Mouse (Mus musculus) intestine, postnatal 0 days (tissue): ENCODE results near the gene Nelfb. TPM values are rescaled to one million over a fixed set of nuclear protein-coding genes. Genes with fewer than 3 reads are reported as not detected.

Source experiments
- ATAC-seq: fragments of 200-750 bp; cut with Nextera tagmentation; 2 replicates; pipeline ENCODE4 v1.8.0; 2017; ENCODE audit warnings: mild to moderate bottlenecking, moderate TSS enrichment, moderate library complexity
- H3K27ac ChIP-seq: fragments of 300-500 bp; sonication (generic); 2 replicates; pipeline ENCODE4 v1.5.1; 2014; ENCODE audit warnings: mild to moderate bottlenecking, low read depth, low read length, moderate library complexity
- H3K27me3 ChIP-seq: fragments of 300-500 bp; sonication (generic); replicated peaks from 2 replicates; pipeline ENCODE4 v1.6.1; 2014; ENCODE audit warnings: low read length, mixed read lengths; ENCODE audit not compliant: control insufficient read depth, insufficient read depth
- H3K36me3 ChIP-seq: fragments of 300-500 bp; sonication (generic); 2 replicates; pipeline ENCODE4 v1.6.1; 2014; ENCODE audit warnings: mild to moderate bottlenecking, moderate library complexity; ENCODE audit not compliant: control insufficient read depth, insufficient read depth
- H3K4me1 ChIP-seq: fragments of 300-500 bp; sonication (generic); replicated peaks from 2 replicates; pipeline ENCODE4 v1.6.1; 2014; ENCODE audit warnings: antibody characterized with exemption, low read length, mixed read lengths; ENCODE audit not compliant: control insufficient read depth, insufficient read depth
- H3K4me2 ChIP-seq: fragments of 300-500 bp; sonication (generic); replicated peaks from 2 replicates; pipeline ENCODE4 v1.6.1; 2014; ENCODE audit warnings: low read depth, mild to moderate bottlenecking, moderate library complexity
- H3K4me3 ChIP-seq: fragments of 300-500 bp; sonication (generic); 2 replicates; pipeline ENCODE4 v1.5.1; 2014; ENCODE audit warnings: low read depth, low read length
- H3K9ac ChIP-seq: fragments of 300-500 bp; sonication (generic); 2 replicates; pipeline ENCODE4 v1.6.1; 2014; ENCODE audit warnings: mild to moderate bottlenecking, low read depth, low read length
- H3K9me3 ChIP-seq: fragments of 300-500 bp; sonication (generic); 2 replicates; pipeline ENCODE4 v1.6.1; 2016; ENCODE audit warnings: mixed run types; ENCODE audit not compliant: control insufficient read depth
- CTCF ChIP-seq: sonication (generic); IDR thresholded peaks from 2 replicates; pipeline ENCODE4 v1.5.1; 2016; ENCODE audit warnings: low read depth, mild to moderate bottlenecking, control low read depth, antibody characterized with exemption, moderate library complexity
- WGBS: fragments of 180-500 bp; shearing (Covaris S2); extraction: QIAGEN DNeasy Blood & Tissue Kit; methylation state at CpG from one replicate; pipeline ENCODE4 v1.1.7; 2014; 5-methylcytosine and 5-hydroxymethylcytosine counted together
- polyA plus RNA-seq: library from polyadenylated mRNA; unstranded; fragments of >200 nt; fragmentation: Nextera tagmentation; extraction: Ambion mirVana; gene quantifications from 2 replicates; pipeline ENCODE4 v1.2.1, GENCODE M21; 2015

The Nelfb gene
- polyA plus RNA-seq, 1 experiment from 2014 or later = 41.4 TPM

- no peak overlapping the region for H3K4me3 ChIP-seq
- peaks cover 27% of the 10 kb centered on the region for H3K4me1 ChIP-seq
- no peak for ATAC-seq
These were observed 41.5 kb downstream of the Nelfb start for GRCm38 (mm10) chr2:25169778-25170177.

DNA sequence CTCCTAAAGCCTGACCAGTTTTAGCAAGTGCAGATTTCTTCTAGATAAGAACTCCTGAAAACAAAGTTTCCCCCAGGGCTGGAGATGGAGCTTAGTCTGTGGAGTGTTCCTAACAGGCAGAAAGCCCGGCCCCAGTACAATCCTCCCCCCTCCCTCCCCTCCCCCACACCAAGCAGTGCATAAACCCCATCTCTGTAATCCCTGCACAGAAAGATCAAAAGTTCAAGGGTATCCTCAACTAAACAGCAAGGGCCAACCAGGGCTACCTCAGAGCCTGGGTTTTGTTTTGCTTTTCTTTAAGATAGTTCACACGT, 42.7 kb downstream of the Nelfb start:
- Histone ChIP-seq H3K27me3 (no peaks in the 10 kb centered on the region), H3K9me3 (no peaks in the 10 kb centered on the region), H3K36me3 (no peaks in the 10 kb centered on the region), H3K9ac (peak overlapping the region; percentile 35; the same call in 1 of the 2 replicates), H3K27ac (peak overlapping the region; percentile 61; the same call in 1 of the 2 replicates), H3K4me3 (peak overlapping the region; percentile 36; the same call in 1 of the 2 replicates), H3K4me1 (peaks cover 20% of the 10 kb centered on the region), H3K4me2 (peak overlapping the region; percentile 85)
- no peak for ATAC-seq
- WGBS = 23% methylated on average over 2 of the region's 2 CpGs
- TF ChIP-seq CTCF = no peak

More at GRCm38 (mm10) chr2:25169778-25170177, 41.5 kb downstream of the Nelfb start:
- WGBS = 54% methylated on average over 5 of the region's 5 CpGs
- Histone ChIP-seq H3K9me3 (no peaks in the 10 kb centered on the region), H3K27ac (no peak overlapping the region), H3K27me3 (no peaks in the 10 kb centered on the region), H3K9ac (no peak overlapping the region), H3K36me3 (no peaks in the 10 kb centered on the region), H3K4me2 (no peak overlapping the region)
- no peak for TF ChIP-seq CTCF

DNA sequence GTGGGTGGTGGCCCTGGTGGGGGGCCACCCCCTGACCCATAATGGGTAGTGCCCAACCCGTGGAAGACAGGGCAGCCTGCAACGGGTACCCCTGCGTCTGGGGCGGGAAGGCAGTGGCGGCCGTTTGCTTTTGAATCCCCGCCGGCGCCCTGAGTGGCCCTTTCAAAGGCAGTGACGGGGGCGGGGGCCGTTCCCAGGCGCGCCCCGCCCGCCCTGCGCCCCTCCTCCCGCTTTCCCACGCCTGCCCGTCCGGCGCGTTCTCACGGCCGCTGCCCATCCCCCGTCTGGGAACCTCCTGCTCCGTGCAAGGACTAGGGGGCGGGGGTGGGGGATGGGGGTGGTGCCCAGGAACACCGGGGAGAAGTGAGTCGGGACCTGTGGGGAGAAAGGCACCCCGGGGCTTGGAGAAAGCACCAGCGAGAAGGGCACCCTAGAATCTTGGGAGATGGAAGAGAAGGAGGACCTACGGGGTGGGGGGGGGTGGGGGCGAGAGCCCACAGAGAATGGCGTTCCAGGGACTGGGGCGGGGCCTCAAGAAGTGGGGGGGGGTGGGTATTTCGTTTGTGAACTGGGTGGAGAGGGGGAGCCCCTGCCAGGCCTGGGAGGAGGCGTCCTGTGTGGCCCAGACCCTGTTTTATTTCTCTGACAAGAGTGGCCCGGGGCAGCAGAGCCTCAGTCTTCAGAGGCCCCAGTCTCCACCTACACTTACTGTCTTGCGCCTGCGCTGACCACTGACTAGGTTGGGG, 43.2 kb downstream of the Nelfb start:
- WGBS = 4% methylated on average over 40 of the region's 41 CpGs

DNA sequence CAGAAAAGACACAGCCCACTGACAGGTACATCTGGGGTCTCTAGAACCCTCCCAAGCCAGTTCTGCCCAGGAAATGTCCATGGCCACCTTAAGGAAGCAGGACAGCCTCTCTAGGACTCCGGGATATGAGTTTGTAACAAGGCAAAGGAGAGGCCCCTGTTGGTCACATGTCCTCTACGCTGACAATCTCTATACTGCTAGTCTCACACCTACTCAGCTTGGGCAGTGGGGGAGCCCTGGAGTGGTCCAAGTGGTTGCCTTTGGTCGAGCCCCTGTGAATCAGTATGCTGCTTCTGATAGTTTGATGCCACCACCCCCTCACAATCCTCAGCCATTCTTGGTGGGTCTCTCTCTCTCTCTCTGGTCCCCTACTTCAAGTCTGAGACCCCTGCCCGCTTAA, 43.8 kb downstream of the Nelfb start:
- no peaks in the 10 kb centered on the region for H3K9me3 ChIP-seq
- peak overlapping the region; percentile 61 for H3K27ac ChIP-seq
- peaks cover 13% of the 10 kb centered on the region for H3K4me1 ChIP-seq
- ATAC-seq = peak; percentile 53
- H3K4me2 ChIP-seq = peak overlapping the region; percentile 85
- TF ChIP-seq CTCF = 0 out of 2 replicates have a peak, but pooled peaks have one; percentile 10
- 20% methylated on average over 4 of the region's 4 CpGs for WGBS
- H3K36me3 ChIP-seq = no peaks in the 10 kb centered on the region
- H3K4me3 ChIP-seq = peak overlapping the region; percentile 36
- no peaks in the 10 kb centered on the region for H3K27me3 ChIP-seq
- H3K9ac ChIP-seq = peak overlapping the region; percentile 35; the same call in 1 of the 2 replicates

More for the DNA sequence above, 43.2 kb downstream of the Nelfb start:
- Histone ChIP-seq H3K4me2 (peak overlapping the region; percentile 85), H3K27ac (peak overlapping the region; percentile 61), H3K4me3 (peak overlapping the region; percentile 36), H3K9ac (peak overlapping the region; percentile 35; the same call in 1 of the 2 replicates), H3K36me3 (no peaks in the 10 kb centered on the region), H3K9me3 (no peaks in the 10 kb centered on the region), H3K4me1 (peaks cover 16% of the 10 kb centered on the region), H3K27me3 (no peaks in the 10 kb centered on the region)
- ATAC-seq = peak; percentile 44; the same call in 1 of the 2 replicates
- no peak for TF ChIP-seq CTCF

DNA sequence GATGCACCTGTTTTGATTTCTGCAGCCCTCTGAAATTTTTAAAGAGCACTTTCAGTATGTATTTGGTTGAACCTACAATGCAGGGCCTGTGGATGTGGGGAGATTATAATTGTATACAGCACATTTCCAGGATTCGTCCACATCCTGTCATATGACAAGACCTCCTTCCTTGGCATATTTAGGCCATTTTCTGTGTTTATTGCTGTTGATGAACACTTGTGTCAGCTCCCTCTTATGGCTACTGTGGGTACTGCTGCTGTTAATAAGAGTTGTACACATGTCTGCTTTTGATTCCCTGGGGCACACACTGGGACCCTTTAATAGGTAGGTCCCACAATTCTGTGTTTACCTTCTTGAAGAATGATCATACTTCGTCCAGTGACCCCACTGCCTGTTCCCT, 53.6 kb downstream of the Nelfb start:
- H3K4me2 ChIP-seq = no peak overlapping the region
- H3K9me3 ChIP-seq = no peaks in the 10 kb centered on the region
- no peaks in the 10 kb centered on the region for H3K27me3 ChIP-seq
- ATAC-seq = no peak
- H3K9ac ChIP-seq = no peak overlapping the region
- no peaks in the 10 kb centered on the region for H3K36me3 ChIP-seq
- no peaks in the 10 kb centered on the region for H3K4me1 ChIP-seq
- H3K4me3 ChIP-seq = no peak overlapping the region
- WGBS = 40% methylated on average over 2 of the region's 2 CpGs
- peak; percentile 77 for TF ChIP-seq CTCF
- H3K27ac ChIP-seq = no peak overlapping the region

- no peaks in the 10 kb centered on the region for H3K36me3 ChIP-seq
- peak overlapping the region; percentile 47; the same call in 1 of the 2 replicates for H3K27ac ChIP-seq
- ATAC-seq = no peak
- no peak overlapping the region for H3K4me2 ChIP-seq
- 49% methylated on average over 2 of the region's 2 CpGs for WGBS
- no peaks in the 10 kb centered on the region for H3K9me3 ChIP-seq
- H3K27me3 ChIP-seq = no peaks in the 10 kb centered on the region
- H3K9ac ChIP-seq = no peak overlapping the region
- no peak overlapping the region for H3K4me3 ChIP-seq
- no peaks in the 10 kb centered on the region for H3K4me1 ChIP-seq
- peak; percentile 64 for TF ChIP-seq CTCF
These were observed 54.3 kb downstream of the Nelfb start for GRCm38 (mm10) chr2:25156990-25157389.
